Mouse (Mus musculus): ENCODE data around the gene Fv1. TPM values are rescaled to one million over a fixed set of nuclear protein-coding genes. Genes with fewer than 3 reads are reported as not detected.

Fv1 gene
- total RNA-seq, 1 experiment: 1.6 TPM

GRCm38 (mm10) chr4:147842871-147843270 is 25.9 kb upstream of the Fv1 start:
- Histone ChIP-seq H3K9ac (ENCODE audit: insufficient read depth, low read depth, low read length, poor library complexity, severe bottlenecking) (no peak overlapping the region), H3K4me1 (ENCODE audit: control insufficient read depth in 2 of 2, insufficient read depth in 2 of 2, low read length in 2 of 2, poor library complexity in 1 of 2) (no peaks in the 10 kb centered on the region), H3K4me3 (ENCODE audit: insufficient read depth in 1 of 2, low read depth in 1 of 2, low read length in 2 of 2, poor library complexity in 1 of 2, severe bottlenecking in 1 of 2) (no peak overlapping the region), H3K27ac (ENCODE audit: insufficient read depth, low read depth, low read length, poor library complexity, severe bottlenecking) (no peak overlapping the region), H3K9me3 (ENCODE audit: control insufficient read depth, insufficient read depth, low read depth, low read length) (no peaks in the 10 kb centered on the region), H3K36me3 (ENCODE audit: control insufficient read depth, insufficient read depth, low read length, poor library complexity, severe bottlenecking) (no peaks in the 10 kb centered on the region)
- in situ Hi-C loops (cut with MboI; ENCODE audit: low sequenced_read_pairs in 2 of 2, unreplicated experiment in 2 of 2): no loop called here
- no peak for TF ChIP-seq HCFC1 (IDR thresholded peaks at IDR 0.05; ENCODE audit: borderline replicate concordance, insufficient read depth, low read length)
- no peak for TF ChIP-seq ZC3H11A (IDR thresholded peaks at IDR 0.05; ENCODE audit: borderline replicate concordance, low read depth, low read length)
- no peak for DNase-seq (ENCODE audit: low read depth, low spot score)

GRCm38 (mm10) chr4:147847614-147848583 is 20.9 kb upstream of the Fv1 start, which contains the start of gene Zfp933:
Gene Zfp933, minus strand, starts transcription at chr4:147848366.
- no peaks in the 10 kb centered on the region for H3K9me3 ChIP-seq (ENCODE audit: control insufficient read depth, insufficient read depth, low read depth, low read length)
- no peaks in the 10 kb centered on the region; a peak in 1 of 4 replicates for H3K4me1 ChIP-seq (ENCODE audit: control insufficient read depth in 2 of 2, insufficient read depth in 2 of 2, low read length in 2 of 2, poor library complexity in 1 of 2)
- no peak within 1 kb of the TSS for H3K27ac ChIP-seq (ENCODE audit: insufficient read depth, low read depth, low read length, poor library complexity, severe bottlenecking)
- no peak for TF ChIP-seq MAFK (IDR thresholded peaks at IDR 0.05; ENCODE audit: insufficient read depth, low read depth, low read length)
- peak; percentile 98 for TF ChIP-seq HCFC1 (IDR thresholded peaks at IDR 0.05; ENCODE audit: borderline replicate concordance, insufficient read depth, low read length)
- peak within 1 kb of the TSS; percentile 84 for H3K9ac ChIP-seq (ENCODE audit: insufficient read depth, low read depth, low read length, poor library complexity, severe bottlenecking)
- H3K36me3 ChIP-seq (ENCODE audit: control insufficient read depth, insufficient read depth, low read length, poor library complexity, severe bottlenecking): no peaks in the 10 kb centered on the region
- in situ Hi-C loops (cut with MboI; ENCODE audit: low sequenced_read_pairs in 2 of 2, unreplicated experiment in 2 of 2): no loop called here
- H3K4me3 ChIP-seq (ENCODE audit: insufficient read depth in 1 of 2, low read depth in 1 of 2, low read length in 2 of 2, poor library complexity in 1 of 2, severe bottlenecking in 1 of 2): peak within 1 kb of the TSS; percentile 76 to 87
- peak; percentile 76 for DNase-seq (ENCODE audit: low read depth, low spot score)

GRCm38 (mm10) chr4:147848584-147848991 is 20.2 kb upstream of the Fv1 start:
- Histone ChIP-seq H3K4me1 (ENCODE audit: control insufficient read depth in 2 of 2, insufficient read depth in 2 of 2, low read length in 2 of 2, poor library complexity in 1 of 2) (no peaks in the 10 kb centered on the region; a peak in 1 of 4 replicates), H3K9ac (ENCODE audit: insufficient read depth, low read depth, low read length, poor library complexity, severe bottlenecking) (peak overlapping the region; percentile 79), H3K36me3 (ENCODE audit: control insufficient read depth, insufficient read depth, low read length, poor library complexity, severe bottlenecking) (no peaks in the 10 kb centered on the region), H3K9me3 (ENCODE audit: control insufficient read depth, insufficient read depth, low read depth, low read length) (no peaks in the 10 kb centered on the region), H3K27ac (ENCODE audit: insufficient read depth, low read depth, low read length, poor library complexity, severe bottlenecking) (no peak overlapping the region), H3K4me3 (ENCODE audit: insufficient read depth in 1 of 2, low read depth in 1 of 2, low read length in 2 of 2, poor library complexity in 1 of 2, severe bottlenecking in 1 of 2) (peak overlapping the region; percentile 76 to 87)
- no peak for DNase-seq (ENCODE audit: low read depth, low spot score)
- no peak for TF ChIP-seq ZNF384 (IDR thresholded peaks at IDR 0.05; ENCODE audit: low read depth, low read length)
- no peak for TF ChIP-seq CHD2 (IDR thresholded peaks at IDR 0.05; ENCODE audit: low read depth, low read length)
- TF ChIP-seq HCFC1 (IDR thresholded peaks at IDR 0.05; ENCODE audit: borderline replicate concordance, insufficient read depth, low read length): no peak
- no peak for TF ChIP-seq ZC3H11A (IDR thresholded peaks at IDR 0.05; ENCODE audit: borderline replicate concordance, low read depth, low read length)
- no peak for TF ChIP-seq MAFK (IDR thresholded peaks at IDR 0.05; ENCODE audit: insufficient read depth, low read depth, low read length)
- in situ Hi-C loops (cut with MboI; ENCODE audit: low sequenced_read_pairs in 2 of 2, unreplicated experiment in 2 of 2): no loop called here

- H3K36me3 ChIP-seq (ENCODE audit: control insufficient read depth, insufficient read depth, low read length, poor library complexity, severe bottlenecking): no peaks in the 10 kb centered on the region
- no peak for TF ChIP-seq ZC3H11A (IDR thresholded peaks at IDR 0.05; ENCODE audit: borderline replicate concordance, low read depth, low read length)
- TF ChIP-seq ZNF384 (IDR thresholded peaks at IDR 0.05; ENCODE audit: low read depth, low read length): no peak
- no peak for TF ChIP-seq HCFC1 (IDR thresholded peaks at IDR 0.05; ENCODE audit: borderline replicate concordance, insufficient read depth, low read length)
- TF ChIP-seq MAFK (IDR thresholded peaks at IDR 0.05; ENCODE audit: insufficient read depth, low read depth, low read length): no peak
- TF ChIP-seq CHD2 (IDR thresholded peaks at IDR 0.05; ENCODE audit: low read depth, low read length): no peak
- in situ Hi-C loops (cut with MboI; ENCODE audit: low sequenced_read_pairs in 2 of 2, unreplicated experiment in 2 of 2): no loop called here
- H3K4me3 ChIP-seq (ENCODE audit: insufficient read depth in 1 of 2, low read depth in 1 of 2, low read length in 2 of 2, poor library complexity in 1 of 2, severe bottlenecking in 1 of 2): no peak overlapping the region
- no peak overlapping the region for H3K9ac ChIP-seq (ENCODE audit: insufficient read depth, low read depth, low read length, poor library complexity, severe bottlenecking)
- H3K4me1 ChIP-seq (ENCODE audit: control insufficient read depth in 2 of 2, insufficient read depth in 2 of 2, low read length in 2 of 2, poor library complexity in 1 of 2): no peaks in the 10 kb centered on the region; a peak in 1 of 4 replicates
- H3K27ac ChIP-seq (ENCODE audit: insufficient read depth, low read depth, low read length, poor library complexity, severe bottlenecking): no peak overlapping the region
- no peaks in the 10 kb centered on the region for H3K9me3 ChIP-seq (ENCODE audit: control insufficient read depth, insufficient read depth, low read depth, low read length)
- DNase-seq (ENCODE audit: low read depth, low spot score): no peak
These were observed 18.0 kb upstream of the Fv1 start for GRCm38 (mm10) chr4:147850776-147851175.
